8 mouse cellular contexts compared by ENCODE assay signal in the genomic region with DNA sequence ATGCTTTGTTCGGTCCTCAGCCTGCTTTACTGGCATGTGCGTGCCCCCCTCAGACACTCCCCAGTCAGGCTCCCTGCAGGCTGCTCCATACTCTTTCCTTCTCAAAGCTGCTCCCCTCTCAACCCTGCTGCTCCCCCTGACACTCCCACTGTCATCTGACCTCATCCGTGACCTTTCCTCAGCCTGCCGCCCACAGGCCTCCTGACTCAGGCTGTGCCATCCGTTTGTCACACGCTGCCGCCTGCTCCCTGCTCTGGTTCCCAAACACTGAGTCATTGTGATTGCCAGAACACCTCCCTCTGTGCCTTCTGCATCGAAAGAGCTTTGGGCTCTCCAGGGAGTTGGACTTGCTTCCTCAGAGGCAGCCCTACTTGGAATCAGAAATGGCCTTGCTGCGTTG.
DNase-seq lines count a peak whose midpoint lies in the region; ATAC-seq and TF ChIP-seq lines count a peak whose summit lies in the region.

No protein-coding gene starts in this region.

- H3K4me1 ChIP-seq in embryonic facial prominence, embryonic 10.5 days: peaks cover 61% of the 10 kb centered on the region
- H3K4me1 ChIP-seq in neural tube, embryonic 12.5 days: peaks cover 60% of the 10 kb centered on the region

- CTCF ChIA-PET in Patski (lab: Charles Lee): interaction anchor here (0.8 to 1.3 kb wide), 3 partner anchors 8 to 30 kb away, joined by 3 to 7 read pairs (median 3); no protein-coding TSS in a partner anchor

- H3K36me3 ChIP-seq in embryonic facial prominence, embryonic 10.5 days (replicated peaks): no peaks in the 10 kb centered on the region
- no peaks in the 10 kb centered on the region for H3K36me3 ChIP-seq in neural tube, embryonic 12.5 days

- in situ Hi-C loops in Patski (cut with MboI; ENCODE audit: low pct_unique_long_range_greater_than_20kb): loop anchor here (5.0 to 25.0 kb wide), 2 partner anchors 34 to 1391 kb away; partner anchors contain the start of gene Zxdc

- H3K9me3 ChIP-seq in embryonic facial prominence, embryonic 10.5 days: no peaks in the 10 kb centered on the region
- no peaks in the 10 kb centered on the region for H3K9me3 ChIP-seq in neural tube, embryonic 12.5 days

- peak; percentile 79 for ATAC-seq in Patski
- no peak for ATAC-seq in neural tube, embryonic 12.5 days (ENCODE audit: low FRiP score, low read depth)
- no peak for ATAC-seq in megakaryocyte progenitor cell, adult 5-6 weeks (replicated peaks; ENCODE audit: poor library complexity)

- 0 out of 2 replicates have a peak overlapping the region, but pooled peaks have one; percentile 0 for H3K27ac ChIP-seq in embryonic facial prominence, embryonic 10.5 days (replicated peaks)
- no peak overlapping the region for H3K27ac ChIP-seq in neural tube, embryonic 12.5 days

- DNase-seq in 3134 (ENCODE audit: extremely low read depth, insufficient read length, low spot score) (peak; percentile 85), Patski (ENCODE audit: low read depth, low spot score) (peak; percentile 46)
- no peak for DNase-seq in embryonic facial prominence, embryonic 10.5 days (ENCODE audit: low spot score)
- peak; percentile 86 for DNase-seq in layer of hippocampus, adult 9-11 months
- no peak for DNase-seq in urinary bladder, adult 2 months (ENCODE audit: low spot score)
- DNase-seq in heart, adult 11 months: no peak

- no peak for TF ChIP-seq CTCF in Patski (IDR thresholded peaks at IDR 0.05)

- no peak overlapping the region for H3K4me3 ChIP-seq in embryonic facial prominence, embryonic 10.5 days
- H3K4me3 ChIP-seq in neural tube, embryonic 12.5 days: no peak overlapping the region

- 9% methylated on average over 9 of the region's 9 CpGs for WGBS in embryonic facial prominence, embryonic 10.5 days
- 7% methylated on average over 9 of the region's 9 CpGs for WGBS in neural tube, embryonic 12.5 days

- no peak overlapping the region for H3K4me2 ChIP-seq in neural tube, embryonic 12.5 days (replicated peaks)

- H3K9ac ChIP-seq in neural tube, embryonic 12.5 days: peak overlapping the region; percentile 35; the same call in 1 of the 2 replicates

- H3K27me3 ChIP-seq in Patski: no peaks in the 10 kb centered on the region
- H3K27me3 ChIP-seq in embryonic facial prominence, embryonic 10.5 days (replicated peaks; ENCODE audit: low read depth, poor library complexity, severe bottlenecking): peaks cover 17% of the 10 kb centered on the region
- 0 out of 2 replicates have a peak, but pooled peaks cover 3% of the 10 kb centered on the region for H3K27me3 ChIP-seq in neural tube, embryonic 12.5 days (replicated peaks)

- POLR2A ChIA-PET in Patski (lab: Charles Lee): interaction anchor here (0.8 kb wide), 1 partner anchor 374 kb away, joined by 3 read pairs; no protein-coding TSS in a partner anchor

Comparison
In these comparisons a context has a peak if more than half of its experiments do, and no peak if none do; other contexts are left out.
1. DNase-seq: peak in 3134 (single experiment), Patski (single experiment) and layer of hippocampus, adult 9-11 months (single experiment); none in embryonic facial prominence, embryonic 10.5 days (single experiment), urinary bladder, adult 2 months (single experiment) and heart, adult 11 months (single experiment).